Mouse (Mus musculus): ENCODE results near the gene Ppt1.
"Not testable (repeated sequence)": the region's sequence is repeated elsewhere in the genome, so short reads cannot be mapped to it uniquely, and the experiment has no call there.

The Ppt1 gene

GRCm38 (mm10) chr4:122835530-122836402 is at the start of gene Ppt1:
Gene Ppt1, plus strand, starts transcription at chr4:122836242.
- peak; percentile 89 for DNase-seq (ENCODE audit: low read depth, low spot score)

DNA sequence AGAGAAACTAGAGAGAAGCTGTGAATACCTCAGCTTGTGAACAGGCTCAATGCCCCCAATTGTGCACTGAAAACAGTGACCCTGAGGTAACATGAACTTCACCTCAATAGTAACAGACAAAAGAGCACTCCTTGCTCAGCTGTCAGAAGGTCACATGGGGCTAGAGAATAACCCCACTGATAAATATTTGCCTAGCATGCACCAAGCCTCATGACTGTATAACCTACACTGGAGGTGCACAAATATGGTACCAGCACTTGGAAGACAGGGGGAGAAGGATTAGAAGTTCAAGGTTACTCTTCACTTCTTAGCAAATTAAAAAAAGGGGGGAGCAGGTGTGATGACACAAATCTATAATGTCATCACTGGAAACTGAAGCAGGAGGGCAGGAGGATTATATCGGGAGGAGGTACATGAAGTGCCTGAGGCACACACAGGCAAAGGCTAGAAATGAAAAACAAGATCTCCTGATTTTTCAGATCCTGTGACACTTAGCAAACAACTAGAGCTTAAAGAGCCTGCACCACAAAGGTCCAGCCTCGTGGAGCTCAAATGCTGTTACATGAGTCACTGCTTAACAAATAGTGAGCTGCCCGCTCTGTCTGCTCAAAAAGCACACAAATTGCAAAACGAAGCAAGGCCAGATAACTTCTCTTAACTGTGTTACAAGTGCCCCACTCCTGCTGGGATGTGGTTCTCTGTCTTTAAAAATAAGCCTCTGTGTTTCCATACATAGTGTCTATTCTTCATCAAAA is 46.5 kb upstream of the Ppt1 start:
- no peak for DNase-seq (ENCODE audit: low read depth, low spot score)

GRCm38 (mm10) chr4:122808108-122808507 is 27.9 kb upstream of the Ppt1 start:
- DNase-seq (ENCODE audit: low read depth, low spot score): peak; percentile 74

GRCm38 (mm10) chr4:122811180-122811579 is 24.9 kb upstream of the Ppt1 start:
- DNase-seq (ENCODE audit: low read depth, low spot score): no peak

DNA sequence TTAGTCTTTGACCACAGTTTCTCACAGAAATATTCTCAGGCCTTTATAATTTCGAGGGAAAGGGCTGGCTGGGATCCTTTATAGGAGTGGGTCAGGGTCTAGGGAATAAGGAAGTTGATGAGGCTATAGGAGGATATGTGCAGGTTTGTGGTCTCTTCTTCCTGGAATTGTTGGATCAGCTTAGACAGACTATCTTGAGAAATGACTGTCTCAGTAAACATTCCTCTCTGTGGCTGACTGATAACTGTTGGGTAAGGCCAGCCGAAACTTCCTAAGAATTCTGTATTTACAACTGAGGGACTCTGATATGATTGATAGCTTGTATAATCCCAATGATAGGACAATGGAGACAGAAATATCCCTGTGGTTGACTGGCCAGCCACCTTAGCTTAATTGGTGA is 24.2 kb upstream of the Ppt1 start:
- DNase-seq (ENCODE audit: low read depth, low spot score): no peak

DNA sequence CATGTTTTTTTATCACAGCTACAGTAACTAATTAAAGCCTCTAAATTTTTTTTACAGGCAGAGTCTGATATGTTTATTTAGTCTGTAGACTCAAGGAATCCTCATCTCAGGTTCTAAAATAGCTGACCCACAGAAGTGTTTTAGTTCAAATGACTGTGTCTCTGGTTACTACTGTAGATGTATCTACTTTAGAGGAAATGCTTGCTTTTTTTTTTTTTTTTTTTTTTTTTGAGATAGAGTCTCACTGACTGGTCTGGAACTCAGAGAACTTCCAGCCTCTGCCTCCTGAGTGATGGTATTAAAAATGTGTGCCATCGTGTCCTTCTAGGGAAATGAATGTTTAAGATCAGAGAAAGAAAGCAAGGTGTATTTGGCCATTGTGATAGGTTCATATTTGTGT is 19.8 kb upstream of the Ppt1 start:
- DNase-seq (ENCODE audit: low read depth, low spot score): no peak

GRCm38 (mm10) chr4:122820941-122821340 is 15.1 kb upstream of the Ppt1 start:
- DNase-seq (ENCODE audit: low read depth, low spot score): not testable (repeated sequence)

GRCm38 (mm10) chr4:122827651-122828050 is 8.4 kb upstream of the Ppt1 start:
- DNase-seq (ENCODE audit: low read depth, low spot score): no peak

DNA sequence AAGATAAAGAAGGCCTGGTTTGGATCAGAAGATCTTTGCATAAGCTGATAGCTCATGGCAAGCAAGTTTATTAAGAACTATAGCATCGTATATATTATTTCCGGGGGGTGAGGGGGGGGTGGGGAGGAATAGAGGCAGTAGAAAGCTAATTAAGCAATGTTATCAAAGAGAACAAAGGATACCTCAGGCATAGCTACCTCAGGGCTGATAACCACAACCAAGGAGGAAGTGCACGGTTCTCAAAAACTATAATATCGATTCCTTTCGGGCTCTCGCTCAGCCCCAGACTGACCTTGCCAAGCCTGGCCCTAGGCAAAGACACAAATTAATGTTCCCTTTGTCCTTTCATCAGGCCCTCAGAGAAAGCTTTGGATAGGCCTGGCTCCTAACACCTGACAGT is 6.7 kb upstream of the Ppt1 start:
- no peak for DNase-seq (ENCODE audit: low read depth, low spot score)

DNA sequence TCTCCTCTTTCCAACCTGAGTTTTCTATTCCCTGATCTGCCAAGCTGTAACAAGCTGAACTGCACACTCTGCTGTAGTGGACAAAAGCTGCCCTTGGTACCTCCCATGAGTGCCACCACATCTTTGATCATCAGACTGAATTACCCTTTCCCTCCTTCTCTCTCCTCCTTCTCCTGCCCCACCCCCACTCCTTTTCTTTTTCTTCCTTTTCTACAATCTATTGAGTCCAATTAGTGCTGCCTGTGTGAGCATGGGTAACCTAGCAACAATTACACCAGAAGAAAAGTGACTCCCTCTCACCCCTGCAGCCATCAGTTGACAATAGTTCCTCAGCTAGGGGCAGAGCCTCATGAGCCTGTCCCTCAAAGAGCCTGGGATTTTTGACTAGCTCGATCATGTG is 4.2 kb upstream of the Ppt1 start:
- peak; percentile 63 for DNase-seq (ENCODE audit: low read depth, low spot score)

DNA sequence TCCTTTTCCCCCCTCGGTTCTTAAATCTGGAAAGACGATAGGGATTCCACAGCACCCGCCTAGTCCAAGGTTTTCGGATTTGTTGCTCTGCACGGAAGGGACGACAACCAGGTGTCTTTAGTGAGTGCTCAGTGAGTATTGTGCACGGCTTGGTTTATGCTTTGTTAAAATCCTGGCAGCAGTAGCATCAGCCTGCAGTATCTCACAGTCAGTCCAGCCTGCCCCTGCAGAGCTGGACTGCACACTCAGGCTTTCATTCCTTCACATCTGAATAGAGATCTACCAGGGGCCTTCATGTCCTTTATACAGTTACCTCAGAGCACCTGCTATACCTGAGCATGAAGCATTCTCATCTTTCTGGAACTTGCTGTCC is 347 bp downstream of the Ppt1 start:
- peak; percentile 22 for DNase-seq (ENCODE audit: low read depth, low spot score)

- DNase-seq (ENCODE audit: low read depth, low spot score): no peak
Observed at GRCm38 (mm10) chr4:122837180-122837730, 1.2 kb downstream of the Ppt1 start.

DNA sequence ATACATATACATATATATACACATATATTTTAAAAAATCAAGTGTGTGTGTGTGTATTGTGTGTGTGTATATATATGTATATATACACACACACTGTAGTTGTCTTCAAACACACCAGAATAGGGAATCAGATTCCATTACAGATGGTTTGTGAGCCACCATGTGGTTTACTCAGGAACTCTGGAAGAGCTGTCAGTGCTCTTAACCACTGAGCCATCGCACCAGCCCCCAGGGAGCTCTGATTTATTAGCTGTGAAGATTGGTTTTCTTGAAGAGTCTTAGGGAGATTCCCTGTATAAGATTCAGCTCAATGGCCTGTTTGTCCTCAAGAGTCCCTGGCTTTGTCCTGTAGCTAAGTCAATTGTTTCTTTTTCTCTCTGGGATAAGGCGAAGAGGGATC is 2.0 kb downstream of the Ppt1 start:
- peak; percentile 45 for DNase-seq (ENCODE audit: low read depth, low spot score)

- DNase-seq (ENCODE audit: low read depth, low spot score): no peak
Observed at GRCm38 (mm10) chr4:122838416-122838815, 2.4 kb downstream of the Ppt1 start.

- no peak for DNase-seq (ENCODE audit: low read depth, low spot score)
Observed at GRCm38 (mm10) chr4:122848150-122848621, 12.1 kb downstream of the Ppt1 start.

DNA sequence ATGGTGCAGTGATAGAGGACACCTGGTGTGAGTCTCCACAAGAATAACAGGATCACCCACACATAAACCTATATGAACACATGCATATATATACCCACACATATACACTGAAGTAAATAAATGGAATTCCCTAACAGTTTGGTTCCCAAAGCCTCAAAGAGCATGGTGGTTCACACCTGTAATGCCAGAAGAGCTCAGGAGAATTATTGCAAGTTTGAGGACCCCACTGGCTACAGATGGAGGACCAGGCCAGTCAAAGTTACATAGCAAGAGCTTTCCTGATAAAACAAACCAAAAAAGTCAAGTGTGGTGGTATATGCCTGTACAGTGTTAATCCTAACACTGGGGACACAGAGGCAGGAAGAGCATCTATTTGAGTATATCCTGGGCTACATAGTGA is 15.5 kb downstream of the Ppt1 start:
- DNase-seq (ENCODE audit: low read depth, low spot score): no peak

DNA sequence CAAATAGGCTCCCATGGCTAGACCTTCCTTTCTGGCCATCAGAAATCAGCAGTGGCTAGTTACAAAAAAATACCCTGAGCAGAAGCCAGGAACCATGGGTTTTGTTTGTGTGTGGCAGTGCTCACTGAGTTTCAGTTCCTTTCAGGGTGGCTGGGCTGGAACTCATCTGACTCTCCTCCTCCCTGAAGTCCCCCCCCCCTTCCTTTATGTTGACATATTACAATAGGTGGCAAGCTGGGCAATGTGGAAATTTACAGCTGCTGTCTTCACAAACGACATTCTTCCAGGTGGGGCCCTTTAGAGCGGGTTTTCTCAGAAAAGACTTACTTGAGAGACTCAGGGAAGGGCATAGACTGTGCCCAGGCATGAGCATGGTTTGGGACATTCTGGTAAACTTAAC is 17.6 kb downstream of the Ppt1 start:
- no peak for DNase-seq (ENCODE audit: low read depth, low spot score)

DNA sequence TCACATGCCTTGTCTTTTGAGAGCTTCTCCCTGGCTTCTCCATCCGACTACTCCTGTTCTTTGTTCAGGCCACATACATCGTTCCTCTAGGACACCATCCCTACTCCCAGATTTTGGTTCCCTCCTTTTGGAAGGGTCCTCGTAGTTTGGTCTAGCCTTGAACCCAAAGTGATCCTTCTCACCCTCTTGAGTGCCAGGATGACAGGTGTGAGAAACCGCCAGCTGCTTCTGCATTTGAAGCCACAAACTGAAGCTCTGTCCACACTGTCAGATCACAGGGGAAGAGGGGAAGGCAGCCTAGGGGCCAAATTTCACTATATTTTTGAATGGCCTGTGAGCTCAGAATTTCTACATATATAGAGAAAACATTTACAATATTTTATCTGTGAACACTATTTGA is 18.7 kb downstream of the Ppt1 start:
- no peak for DNase-seq (ENCODE audit: low read depth, low spot score)

DNA sequence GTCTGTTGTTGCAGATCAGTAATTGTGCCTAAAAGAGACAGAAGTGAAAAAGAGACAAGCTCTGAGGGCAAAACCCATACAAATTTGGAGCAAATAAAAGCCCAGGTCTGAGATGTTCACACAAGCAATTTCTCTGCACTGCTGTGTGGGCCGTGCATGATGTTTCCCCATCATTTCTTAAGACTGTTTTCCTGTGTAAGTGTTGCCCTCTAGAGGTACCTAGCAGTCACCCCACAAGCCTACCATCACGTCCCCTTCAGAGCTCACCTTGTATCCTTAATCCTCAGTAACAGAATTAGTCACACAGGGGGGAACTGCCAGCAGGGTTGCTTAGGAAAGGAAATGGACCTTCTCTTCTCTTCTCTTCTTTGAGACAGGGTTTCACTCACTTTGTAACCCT is 21.9 kb downstream of the Ppt1 start:
- DNase-seq (ENCODE audit: low read depth, low spot score): no peak

GRCm38 (mm10) chr4:122859096-122859674 is 23.1 kb downstream of the Ppt1 start:
- DNase-seq (ENCODE audit: low read depth, low spot score): no peak

- DNase-seq (ENCODE audit: low read depth, low spot score): no peak
Observed at GRCm38 (mm10) chr4:122861836-122862235, 25.8 kb downstream of the Ppt1 start.

- DNase-seq (ENCODE audit: low read depth, low spot score): no peak
Observed at GRCm38 (mm10) chr4:122868041-122868440, 32.0 kb downstream of the Ppt1 start.
